Mouse (Mus musculus) layer of hippocampus, adult 8-10 months (tissue): Measurements from ENCODE around the gene Rnf8. TPM values are rescaled to one million over a fixed set of nuclear protein-coding genes. Genes with fewer than 3 reads are reported as not detected.

Experiments used
- DNase-seq, 2 experiments: peaks; one replicate each; pipeline ENCODE4 v3.0.0; 2022; ENCODE audit warnings: low spot score in 2 of 2
- microRNA-seq, 2 experiments: library from miRNA; unstranded; fragments of <30 nt; microRNA quantifications; one replicate each; pipeline ENCODE4 v1.2.0; 2022
- total RNA-seq, 4 experiments: library from RNA; stranded (reverse); gene quantifications; 2 replicates each; pipeline ENCODE4 v1.2.4; 2022

The Rnf8 gene
- total RNA-seq, 4 experiments from 2014 or later, result 46.1 to 56.9 (median 52.0) TPM

GRCm38 (mm10) chr17:29679038-29679767 lies 64.6 kb downstream of the Rnf8 start:
- DNase-seq, result no peak

GRCm38 (mm10) chr17:29680174-29680573 lies 65.6 kb downstream of the Rnf8 start:
- DNase-seq, result peak; percentile 41

DNA sequence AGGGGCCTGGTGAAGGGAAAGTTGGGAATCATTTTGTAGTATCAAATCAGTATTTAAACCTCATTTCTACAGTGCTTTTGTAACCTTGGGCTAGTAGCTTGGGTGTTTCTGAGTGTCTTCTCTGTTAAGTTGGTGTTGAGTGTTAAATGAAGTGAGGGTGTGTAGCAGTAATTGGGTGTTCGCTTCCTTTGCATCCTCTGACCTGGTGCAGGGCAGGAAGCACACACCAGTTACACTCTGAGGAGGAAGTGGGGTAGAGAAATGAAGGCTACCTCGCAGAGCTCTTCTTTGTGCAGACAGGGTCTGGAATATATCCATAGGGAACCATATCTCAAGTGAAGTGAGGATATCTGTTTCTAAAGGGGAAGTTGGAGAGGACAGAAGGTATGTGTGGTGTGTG lies 66.3 kb downstream of the Rnf8 start:
- DNase-seq, result no peak

DNA sequence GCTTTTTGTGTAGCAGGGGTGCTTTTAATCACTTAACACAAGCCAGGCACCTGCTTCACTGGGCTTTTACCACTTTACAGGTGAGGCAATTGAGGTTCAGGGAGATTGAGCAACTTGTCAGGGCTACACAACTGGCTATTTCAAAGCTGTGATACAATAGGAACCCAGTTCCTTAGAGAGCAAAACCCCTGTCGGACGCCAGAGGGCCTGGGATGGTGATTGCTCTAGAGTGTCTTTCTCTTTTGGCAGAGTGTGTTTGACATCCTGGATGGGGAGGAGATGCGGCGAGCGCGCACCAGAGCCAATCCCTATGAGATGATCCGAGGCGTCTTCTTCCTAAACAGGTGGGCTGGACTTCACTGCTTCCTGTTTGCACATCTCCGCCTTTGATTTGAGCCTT lies 67.1 kb downstream of the Rnf8 start:
- no peak for DNase-seq

GRCm38 (mm10) chr17:29682261-29682660 lies 67.7 kb downstream of the Rnf8 start:
- no peak for DNase-seq

DNA sequence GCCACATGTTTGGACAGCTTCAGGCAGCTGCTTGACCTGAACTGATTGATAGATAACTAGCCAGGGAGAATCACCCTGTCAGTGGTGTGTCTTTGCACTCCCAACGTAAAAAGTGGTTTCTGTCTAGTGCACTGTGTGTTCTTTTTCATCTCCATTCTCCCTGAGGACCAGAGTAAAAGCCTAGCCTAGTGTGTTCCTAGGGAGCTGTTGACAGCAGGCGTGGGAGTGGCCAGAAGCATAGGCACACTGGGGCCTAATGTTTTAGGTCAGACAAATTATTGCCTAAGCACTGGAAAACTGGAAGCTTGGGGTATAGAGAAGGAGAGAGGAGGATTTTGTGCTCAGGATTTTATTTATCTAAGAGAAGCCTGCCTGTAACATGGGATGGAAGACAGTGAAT lies 68.5 kb downstream of the Rnf8 start:
- no peak for DNase-seq

DNA sequence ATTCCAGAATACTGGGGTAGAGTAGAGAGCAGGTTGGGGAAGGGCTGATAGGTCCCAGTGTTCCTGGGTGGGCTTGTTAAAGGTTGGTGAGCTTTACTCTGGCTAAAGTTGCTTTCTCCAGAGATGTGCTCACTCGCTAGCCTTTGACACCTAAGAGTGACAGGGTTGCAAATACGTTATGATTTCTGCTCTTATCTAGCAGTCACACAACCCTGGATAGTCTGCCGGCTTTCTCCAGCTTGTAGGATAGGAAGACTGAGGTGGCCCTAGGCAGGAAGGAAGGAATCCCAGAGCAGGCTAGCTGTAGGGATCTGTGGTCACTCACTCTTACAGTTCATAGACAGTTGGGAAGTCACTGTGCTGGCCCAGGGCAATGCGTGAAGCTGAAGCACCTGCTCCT lies 69.7 kb downstream of the Rnf8 start:
- no peak for DNase-seq

GRCm38 (mm10) chr17:29686771-29687170 lies 72.2 kb downstream of the Rnf8 start:
- DNase-seq, result no peak

GRCm38 (mm10) chr17:29687373-29687772 lies 72.8 kb downstream of the Rnf8 start:
- no peak for DNase-seq

DNA sequence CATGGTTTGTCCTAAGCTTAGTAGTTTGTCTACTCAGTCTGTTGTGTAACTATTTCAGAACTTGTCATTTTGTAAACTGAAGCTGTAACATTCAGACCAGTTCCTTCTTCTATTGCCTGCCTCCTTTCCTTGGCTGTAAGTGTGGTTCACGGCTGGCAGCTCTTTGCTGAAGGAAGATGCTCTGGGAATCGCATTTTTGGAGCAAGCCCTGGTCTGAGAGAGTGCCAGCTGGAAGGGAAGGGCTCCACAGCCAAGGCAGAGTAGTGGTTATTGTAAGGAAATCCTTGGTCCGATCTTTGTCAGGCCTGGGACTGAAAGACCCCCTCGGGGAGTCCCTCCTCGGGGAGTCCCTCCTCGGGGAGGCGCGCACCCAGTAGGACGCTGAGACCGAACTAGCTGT lies 74.0 kb downstream of the Rnf8 start:
- DNase-seq, result no peak

DNA sequence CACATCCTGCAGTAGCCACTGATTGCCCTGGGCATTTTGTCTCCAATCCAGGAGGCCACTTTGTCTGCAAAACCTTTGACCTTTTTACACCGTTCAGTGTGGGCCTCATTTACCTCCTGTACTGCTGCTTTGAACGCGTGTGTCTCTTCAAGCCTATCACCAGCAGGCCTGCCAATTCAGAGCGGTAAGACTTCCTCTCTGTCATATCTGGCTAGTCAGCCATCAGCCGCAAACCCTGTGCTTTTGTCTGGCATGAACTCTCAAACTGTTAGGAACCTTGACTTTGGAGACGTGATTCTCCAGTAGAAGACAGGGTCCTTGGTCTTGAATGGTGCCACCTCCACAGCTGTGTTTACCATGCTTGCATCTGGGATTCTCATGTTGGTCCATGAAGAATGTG lies 75.7 kb downstream of the Rnf8 start:
- DNase-seq, result no peak

DNA sequence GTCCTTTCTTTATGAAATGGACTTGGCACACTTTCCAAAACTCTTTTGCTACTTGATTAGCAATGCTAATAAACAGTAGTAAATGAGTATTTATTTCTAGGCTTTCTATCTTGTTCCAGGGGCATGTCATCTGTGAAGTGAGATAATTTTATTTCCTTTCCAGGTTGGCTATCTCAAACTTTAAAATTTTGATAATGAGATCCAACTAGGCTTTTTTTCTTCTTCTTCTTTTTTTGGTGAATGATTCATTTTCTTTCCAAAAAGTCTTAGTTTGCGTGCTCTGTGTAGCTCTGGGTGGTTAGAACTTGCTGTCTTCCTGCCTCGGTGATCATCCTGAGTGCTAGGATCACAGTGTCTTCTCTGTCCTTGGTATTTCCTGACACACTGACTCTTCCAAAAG lies 78.2 kb downstream of the Rnf8 start:
- DNase-seq, result no peak

DNA sequence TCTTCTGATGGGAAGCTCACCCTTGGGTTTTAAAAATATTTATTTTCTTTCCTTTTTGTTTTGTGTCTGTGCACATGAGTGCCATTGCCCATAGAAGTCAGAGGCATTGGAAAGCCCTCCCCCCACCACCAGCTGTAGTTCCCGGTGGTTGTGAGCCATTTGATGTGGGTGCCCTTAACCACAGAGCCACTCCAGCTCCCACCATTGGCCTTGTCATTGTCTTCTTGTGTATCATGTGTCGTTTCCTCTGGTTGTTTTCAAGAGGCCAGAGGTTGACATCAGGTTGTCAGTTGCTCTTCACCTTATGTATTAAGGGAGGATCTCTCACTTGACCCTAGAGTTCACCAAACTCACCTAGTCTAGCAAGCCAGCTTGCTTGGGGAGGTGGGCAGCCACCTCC lies 79.0 kb downstream of the Rnf8 start:
- no peak for DNase-seq

GRCm38 (mm10) chr17:29694516-29694915 lies 79.9 kb downstream of the Rnf8 start:
- no peak for DNase-seq

Small RNA genes within 50 kb of the gene (microRNA-seq; reads per million reads assigned to microRNA genes)
- gene Mir7667, result 0 reads per million in 2 experiments

Other genes with a start within 250 kb of the Rnf8 start
- gene Pim1, start 124.0 kb upstream of the Rnf8 start, total RNA-seq, result 1 to 10 TPM; 2.6 to 3.8 (median 3.4) TPM
- gene Gm17657, start 65.2 kb upstream of the Rnf8 start, total RNA-seq, result not detected
- 10 to 100 TPM; 37.0 to 41.9 (median 37.9) TPM for gene Tbc1d22b, start 65.0 kb upstream of the Rnf8 start, total RNA-seq
- gene Tmem217, start 62.4 kb upstream of the Rnf8 start, total RNA-seq, result not detected
- gene Gm28043, start 86 bp downstream of the Rnf8 start, total RNA-seq, result 1 to 10 TPM; 4.5 to 6.3 (median 5.5) TPM
- 100 to 1,000 TPM; 108 to 142 (median 130) TPM for gene Cmtr1, start 45.8 kb downstream of the Rnf8 start, total RNA-seq
- 10 to 100 TPM; 17.0 to 25.2 (median 23.1) TPM for gene Ccdc167, start 102.3 kb downstream of the Rnf8 start, total RNA-seq